Mouse (Mus musculus): ENCODE data around the gene Peli2.
A peak's percentile ranks its signal among the peaks of the same experiment; 100 is the strongest.

Gene Peli2

GRCm38 (mm10) chr14:48190946-48191345 is 70.3 kb downstream of the Peli2 start:
- peak in 1 of 2 experiments; percentile 34 for DNase-seq (ENCODE audit: low spot score in 2 of 2)

GRCm38 (mm10) chr14:48191925-48192324 is 71.3 kb downstream of the Peli2 start:
- no peak for DNase-seq (ENCODE audit: low spot score in 2 of 2)

GRCm38 (mm10) chr14:48196804-48197203 is 76.2 kb downstream of the Peli2 start:
- no peak for DNase-seq (ENCODE audit: low spot score in 2 of 2)

- no peak for DNase-seq (ENCODE audit: low spot score in 2 of 2)
Measured at GRCm38 (mm10) chr14:48197287-48197686, 76.7 kb downstream of the Peli2 start.

GRCm38 (mm10) chr14:48198190-48198954 is 77.7 kb downstream of the Peli2 start:
- peak in 1 of 2 experiments; percentile 16 for DNase-seq (ENCODE audit: low spot score in 2 of 2)

GRCm38 (mm10) chr14:48198957-48199356 is 78.3 kb downstream of the Peli2 start:
- DNase-seq (ENCODE audit: low spot score in 2 of 2), result no peak

- DNase-seq (ENCODE audit: low spot score in 2 of 2), result no peak
Measured at GRCm38 (mm10) chr14:48199506-48199905, 78.9 kb downstream of the Peli2 start.

- DNase-seq (ENCODE audit: low spot score in 2 of 2), result no peak
Measured at GRCm38 (mm10) chr14:48200291-48200690, 79.7 kb downstream of the Peli2 start.

- DNase-seq (ENCODE audit: low spot score in 2 of 2), result peak in 1 of 2 experiments; percentile 54
Measured at GRCm38 (mm10) chr14:48200788-48201187, 80.2 kb downstream of the Peli2 start.

GRCm38 (mm10) chr14:48201403-48201802 is 80.8 kb downstream of the Peli2 start:
- DNase-seq (ENCODE audit: low spot score in 2 of 2), result peak in 1 of 2 experiments; percentile 44

- DNase-seq (ENCODE audit: low spot score in 2 of 2), result no peak
Measured at GRCm38 (mm10) chr14:48202096-48203036, 81.7 kb downstream of the Peli2 start.

- DNase-seq (ENCODE audit: low spot score in 2 of 2), result peak in 1 of 2 experiments; percentile 56
Measured at GRCm38 (mm10) chr14:48205044-48205443, 84.4 kb downstream of the Peli2 start.

- peak in 1 of 2 experiments; percentile 52 for DNase-seq (ENCODE audit: low spot score in 2 of 2)
Measured at GRCm38 (mm10) chr14:48205635-48206034, 85.0 kb downstream of the Peli2 start.

GRCm38 (mm10) chr14:48207119-48207518 is 86.5 kb downstream of the Peli2 start:
- peak in 1 of 2 experiments; percentile 51 for DNase-seq (ENCODE audit: low spot score in 2 of 2)

GRCm38 (mm10) chr14:48207746-48208640 is 87.4 kb downstream of the Peli2 start:
- DNase-seq (ENCODE audit: low spot score in 2 of 2), result no peak

- DNase-seq (ENCODE audit: low spot score in 2 of 2), result no peak
Measured at GRCm38 (mm10) chr14:48209436-48209835, 88.8 kb downstream of the Peli2 start.

- DNase-seq (ENCODE audit: low spot score in 2 of 2), result no peak
Measured at GRCm38 (mm10) chr14:48210089-48210488, 89.5 kb downstream of the Peli2 start.

GRCm38 (mm10) chr14:48211526-48211925 is 90.9 kb downstream of the Peli2 start:
- no peak for DNase-seq (ENCODE audit: low spot score in 2 of 2)

- DNase-seq (ENCODE audit: low spot score in 2 of 2), result no peak
Measured at GRCm38 (mm10) chr14:48212839-48213238, 92.2 kb downstream of the Peli2 start.

GRCm38 (mm10) chr14:48213593-48213992 is 93.0 kb downstream of the Peli2 start:
- no peak for DNase-seq (ENCODE audit: low spot score in 2 of 2)

GRCm38 (mm10) chr14:48222051-48222450 is 101.4 kb downstream of the Peli2 start:
- DNase-seq (ENCODE audit: low spot score in 2 of 2), result no peak

Data from urinary bladder, postnatal 4 days (tissue).